Mouse (Mus musculus) embryo, embryonic 10 days (tissue): Measurements from ENCODE around the gene Lsp1.
A peak's percentile ranks its signal among the peaks of the same experiment; 100 is the strongest.

ENCODE experiments used
- DNase-seq: peaks from one replicate; pipeline ENCODE4 v3.0.0-alpha.2; 2015; ENCODE audit warnings: low spot score

Gene Lsp1

DNA sequence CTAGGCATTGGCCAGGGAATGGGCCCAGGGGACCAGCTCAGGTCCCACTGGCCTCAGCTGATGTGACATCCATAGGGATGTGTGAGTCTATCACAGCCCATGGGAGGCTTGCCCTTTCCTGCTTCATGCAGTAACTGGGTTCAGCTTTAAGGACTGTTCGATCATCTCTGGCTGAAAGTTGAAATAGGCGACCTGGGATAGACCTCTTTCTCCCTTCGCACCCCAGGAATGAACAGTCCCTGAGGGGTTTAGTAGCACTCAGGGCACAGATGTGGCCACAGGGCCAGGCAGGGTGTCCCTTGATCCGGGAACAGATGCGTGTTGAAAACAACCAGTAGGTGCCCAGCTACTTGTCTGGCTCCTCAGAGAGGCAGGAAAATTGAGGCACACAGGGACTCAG is 15.7 kb downstream of the Lsp1 start:
- DNase-seq: no peak

GRCm38 (mm10) chr7:142476795-142477452 is 16.3 kb downstream of the Lsp1 start:
- DNase-seq: no peak

DNA sequence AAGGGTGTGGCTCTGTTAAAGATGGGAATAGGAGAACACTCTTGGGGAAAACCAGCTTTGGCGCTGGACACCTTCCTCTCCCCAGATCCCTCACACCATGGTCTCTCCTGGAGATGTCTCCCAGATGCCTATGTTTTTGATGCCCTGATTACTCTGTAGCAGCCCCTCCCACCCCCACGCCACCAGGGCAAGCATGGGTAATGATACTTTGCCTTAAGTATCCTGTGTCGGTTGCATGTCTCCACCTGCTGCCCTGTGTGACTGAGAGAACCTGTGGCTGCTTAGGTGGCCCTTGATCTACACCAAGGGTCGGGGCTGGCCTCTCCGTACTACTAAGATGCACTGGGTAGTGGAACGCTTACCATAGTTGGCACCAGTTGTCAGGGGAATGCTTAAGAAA is 17.4 kb downstream of the Lsp1 start:
- no peak for DNase-seq

DNA sequence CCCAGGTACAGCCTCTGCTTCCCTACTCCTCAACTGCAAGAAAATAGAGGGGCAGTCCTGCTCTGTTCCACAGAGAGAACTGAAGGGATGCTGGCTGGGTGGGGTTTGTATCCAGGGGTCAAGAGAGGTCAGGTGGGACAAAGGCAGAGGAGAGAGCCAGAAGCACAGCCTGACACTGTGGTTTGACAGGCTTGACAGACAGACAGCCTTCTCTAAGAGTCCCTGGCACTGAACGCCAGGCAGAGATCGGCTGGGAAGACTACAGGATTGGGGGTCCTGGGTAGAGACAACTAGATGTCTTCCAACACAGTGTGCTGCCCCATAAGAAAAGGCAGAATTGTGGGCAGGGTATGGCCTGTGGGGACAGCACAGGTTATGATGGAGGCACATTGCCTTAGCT is 18.0 kb downstream of the Lsp1 start:
- DNase-seq: no peak

DNA sequence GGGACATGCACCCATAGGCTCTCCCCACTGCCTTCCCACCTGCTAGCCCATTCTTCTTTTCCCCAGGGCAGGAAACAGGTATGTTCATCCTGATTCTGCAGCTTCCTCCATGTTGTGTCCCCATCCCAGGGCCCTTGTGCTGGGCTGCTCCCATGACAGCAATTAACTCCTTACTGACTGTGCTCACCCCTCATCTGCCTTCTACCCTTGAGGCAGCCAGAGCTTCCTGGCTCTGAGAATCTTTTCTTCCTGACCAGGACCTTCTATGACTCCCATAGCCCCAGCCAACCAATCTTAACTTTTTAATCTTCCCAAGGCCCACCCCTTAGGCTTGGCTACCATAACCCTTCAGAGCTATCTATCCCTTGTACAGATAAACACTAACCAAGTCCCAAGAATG is 18.7 kb downstream of the Lsp1 start:
- no peak for DNase-seq

DNA sequence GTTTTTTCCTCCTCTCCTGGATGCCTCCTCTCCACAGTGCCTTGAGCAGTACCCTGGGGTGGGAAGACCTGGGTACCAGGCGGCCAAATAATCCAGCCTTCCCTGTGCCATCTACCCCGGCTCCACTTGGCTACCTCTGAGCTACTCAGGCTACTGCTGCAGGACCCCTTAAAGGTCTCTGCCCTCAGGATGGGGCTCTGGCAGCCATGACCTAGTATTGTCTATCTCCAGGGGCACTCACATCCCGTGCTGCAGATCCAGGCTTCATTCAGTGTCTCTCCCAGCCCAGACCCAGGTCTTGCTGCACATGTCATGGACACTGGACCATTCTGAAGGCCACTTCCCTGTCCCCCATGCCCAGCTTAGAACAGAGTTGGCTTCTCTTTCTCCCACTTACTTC is 19.3 kb downstream of the Lsp1 start:
- DNase-seq: no peak

DNA sequence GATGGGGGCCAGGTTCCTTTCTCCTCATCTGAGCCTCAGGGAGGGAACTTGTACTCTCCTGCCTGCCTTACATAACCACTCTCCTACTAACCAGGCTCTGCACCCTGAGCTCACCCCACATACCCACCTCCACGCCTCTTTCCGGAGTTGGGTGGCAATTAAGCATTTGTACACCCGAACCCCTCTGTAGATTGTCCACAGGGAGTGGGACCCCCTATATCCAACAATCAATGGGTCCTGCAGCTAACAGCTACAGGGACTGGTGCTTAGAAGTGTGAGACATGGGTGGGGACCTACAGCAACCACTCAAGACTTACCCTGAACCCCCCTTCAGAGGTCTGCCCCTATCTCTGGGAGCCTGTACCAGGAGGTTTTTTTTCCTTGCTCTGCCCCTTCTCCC is 20.1 kb downstream of the Lsp1 start:
- no peak for DNase-seq

DNA sequence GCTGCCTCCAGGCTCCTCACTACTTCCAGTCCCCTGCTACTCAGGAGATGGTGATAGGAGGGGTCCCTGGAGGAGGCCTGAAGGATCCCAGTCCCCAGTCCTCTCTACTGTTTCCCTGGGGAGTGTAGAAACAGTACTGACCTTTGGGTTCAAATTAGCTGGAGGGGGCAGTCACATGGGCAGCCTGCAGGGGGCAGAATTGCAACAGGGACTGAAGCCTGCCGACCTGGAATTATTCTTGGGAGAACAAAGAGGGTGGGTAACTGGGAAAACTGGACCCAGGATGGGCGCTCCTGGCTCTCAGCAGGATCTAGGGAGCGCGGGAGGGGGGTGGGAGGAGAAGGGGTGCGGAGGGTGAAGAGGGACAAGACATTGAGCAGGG is 20.6 kb downstream of the Lsp1 start:
- DNase-seq: peak; percentile 80

GRCm38 (mm10) chr7:142481568-142482255 is 21.1 kb downstream of the Lsp1 start:
- peak; percentile 67 for DNase-seq

GRCm38 (mm10) chr7:142482256-142482609 is 21.6 kb downstream of the Lsp1 start:
- DNase-seq: peak; percentile 49

- peak; percentile 47 for DNase-seq
These were observed 22.5 kb downstream of the Lsp1 start for GRCm38 (mm10) chr7:142483136-142483535.

DNA sequence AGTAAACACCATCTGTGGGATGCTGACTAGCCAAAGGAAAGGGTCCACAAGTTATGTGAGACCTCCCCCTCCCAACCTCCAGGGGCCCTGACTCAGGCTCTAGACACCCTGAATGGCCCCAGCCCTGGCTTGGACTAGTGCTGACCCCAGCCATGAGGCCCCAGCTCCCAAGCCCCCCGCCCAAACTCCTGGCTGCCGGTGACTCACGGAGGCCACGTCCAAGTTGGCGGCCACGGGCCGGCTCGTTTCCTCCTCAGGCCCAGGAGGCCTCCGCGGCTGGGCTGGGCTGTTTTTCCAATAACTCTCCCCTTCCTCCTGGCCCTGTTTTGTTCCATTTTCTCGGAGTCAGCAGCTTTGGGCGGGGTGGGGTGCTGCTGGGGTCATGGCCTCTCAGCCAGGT is 24.2 kb downstream of the Lsp1 start:
- DNase-seq: no peak

DNA sequence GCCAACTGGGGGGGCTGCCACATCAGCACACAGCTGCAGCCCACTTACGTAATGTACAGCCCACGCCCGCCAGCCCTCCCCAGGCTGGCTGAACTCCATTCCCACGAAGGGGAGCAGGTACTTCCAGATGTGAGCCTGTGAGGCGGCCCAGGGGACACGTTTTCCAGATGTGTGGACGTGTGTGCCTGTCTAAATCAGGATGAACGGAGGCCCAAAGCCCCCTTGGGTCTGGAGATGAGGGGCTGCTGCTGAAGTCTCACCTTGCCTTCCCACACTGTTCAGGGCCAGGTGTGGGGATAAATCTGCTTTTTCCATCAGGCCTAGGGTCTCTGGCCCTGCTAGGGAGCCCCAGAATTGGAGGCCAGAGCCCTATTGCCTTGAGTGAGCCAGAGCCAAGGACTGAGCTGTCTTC is 26.1 kb downstream of the Lsp1 start:
- DNase-seq: no peak

DNA sequence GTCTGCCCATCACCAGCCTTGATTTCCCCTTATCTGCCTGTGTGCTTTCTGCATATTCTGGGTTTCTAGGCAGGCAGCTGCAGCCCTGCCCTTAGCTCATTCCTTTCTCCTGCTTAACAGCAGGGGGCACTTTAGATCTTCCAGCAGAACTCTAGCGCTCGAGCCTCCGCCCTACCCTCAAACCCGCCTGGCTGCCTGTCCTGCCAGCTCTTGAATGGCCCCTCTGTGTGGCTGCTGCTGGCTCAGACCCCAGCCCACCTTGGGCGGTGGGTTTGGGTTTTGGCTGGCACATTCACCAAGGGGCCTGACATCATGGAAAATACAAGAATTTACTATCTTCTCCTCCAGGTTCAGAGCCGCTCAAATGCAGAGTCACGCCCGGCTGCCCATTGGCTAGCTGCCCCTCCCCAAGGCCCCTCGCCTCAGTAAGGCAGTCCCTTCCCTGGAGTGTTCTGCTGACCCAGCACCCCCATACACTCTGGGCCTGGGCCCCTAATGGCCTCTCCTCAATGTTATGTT is 26.8 kb downstream of the Lsp1 start:
- peak; percentile 89 for DNase-seq

- DNase-seq: no peak
These were observed 27.4 kb downstream of the Lsp1 start for GRCm38 (mm10) chr7:142488053-142488452.

DNA sequence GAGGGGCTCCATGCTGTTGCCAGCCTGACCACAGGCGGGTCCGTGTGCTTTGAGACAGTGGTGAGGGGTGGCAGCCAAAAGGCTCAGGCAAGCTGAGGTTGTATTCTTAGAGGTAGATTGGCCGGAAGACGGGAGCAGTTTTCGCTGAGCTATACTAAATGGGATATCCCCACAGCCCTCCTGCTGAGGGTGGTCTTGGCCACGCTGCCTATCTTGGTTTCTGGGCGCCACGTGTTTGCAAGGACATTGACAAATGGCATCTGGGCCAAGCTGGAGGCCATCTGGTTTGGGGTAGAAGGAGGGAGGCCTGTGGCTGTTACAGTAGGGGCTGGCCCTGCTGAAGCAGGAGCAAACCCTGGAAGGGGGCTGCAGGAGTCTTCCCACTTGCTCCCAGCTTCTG is 32.9 kb downstream of the Lsp1 start:
- peak; percentile 65 for DNase-seq

DNA sequence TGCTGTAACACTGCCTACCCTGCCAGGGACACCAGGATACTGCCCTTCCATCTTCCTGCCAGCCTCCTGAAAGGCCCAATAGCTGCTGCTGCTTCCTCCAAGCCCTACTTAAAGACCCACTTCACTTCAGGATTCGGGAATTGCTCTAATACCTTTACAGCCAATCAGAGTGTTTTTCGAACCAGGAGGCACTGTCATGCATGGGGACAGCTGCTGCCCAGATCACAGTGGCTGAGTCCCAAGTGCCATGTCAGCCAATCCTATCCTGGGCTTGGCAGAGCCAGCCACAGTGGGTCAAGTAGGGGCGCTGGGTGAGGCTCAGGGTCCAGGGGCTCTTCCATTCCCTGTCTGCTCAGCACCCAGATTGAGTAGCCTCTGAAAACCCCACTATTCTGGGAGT is 35.5 kb downstream of the Lsp1 start:
- no peak for DNase-seq

DNA sequence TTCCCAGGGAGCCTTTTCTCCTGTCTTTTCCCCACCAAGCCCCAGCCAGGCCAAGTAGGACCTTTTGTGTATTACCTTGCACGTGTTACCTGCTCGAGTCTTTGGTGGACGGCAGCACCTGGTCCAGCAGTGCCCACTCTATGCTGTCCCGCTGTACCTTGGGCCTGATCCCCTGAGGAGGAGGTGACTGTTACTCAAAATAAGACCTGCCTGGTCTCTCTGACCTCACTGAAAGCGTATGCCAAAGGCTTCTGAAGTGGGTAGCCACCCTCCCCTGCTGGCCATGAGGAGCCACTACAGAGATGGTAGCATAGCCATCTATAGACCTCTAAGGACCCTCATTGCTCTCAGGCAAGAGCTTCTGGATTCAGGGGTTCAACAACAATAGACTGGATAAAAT is 36.2 kb downstream of the Lsp1 start:
- DNase-seq: no peak

- DNase-seq: no peak
These were observed 37.2 kb downstream of the Lsp1 start for GRCm38 (mm10) chr7:142497775-142498174.

- DNase-seq: no peak
These were observed 38.0 kb downstream of the Lsp1 start, which contains the start of gene Tnnt3 for GRCm38 (mm10) chr7:142498575-142498974. Gene Tnnt3 (plus strand): TSS chr7:142498836.

- DNase-seq: no peak
These were observed 38.6 kb downstream of the Lsp1 start for GRCm38 (mm10) chr7:142499010-142499721.

- DNase-seq: no peak
These were observed 39.4 kb downstream of the Lsp1 start for GRCm38 (mm10) chr7:142500032-142500431.

DNA sequence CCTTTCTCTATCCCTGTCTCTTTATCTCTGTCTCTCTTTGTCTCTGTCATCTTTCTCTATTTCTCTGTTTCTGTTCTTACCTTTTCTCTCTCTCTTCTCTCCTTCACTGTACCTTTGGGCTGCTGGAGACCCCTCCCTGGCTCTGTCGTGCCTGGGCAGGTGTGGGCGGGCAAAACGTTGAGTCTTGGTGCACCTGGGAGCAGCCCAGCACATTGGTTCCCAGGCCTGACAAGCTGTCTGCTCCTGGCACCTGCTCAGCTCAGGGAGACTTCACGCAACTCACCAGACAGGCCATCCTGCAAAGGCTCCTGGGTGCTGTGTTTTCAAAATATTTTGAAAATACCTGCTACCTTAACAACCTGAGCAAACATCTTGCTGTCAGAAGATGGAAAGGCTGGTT is 42.6 kb downstream of the Lsp1 start:
- no peak for DNase-seq
